Mouse (Mus musculus): ENCODE data around the gene Olfr1360. TPM values are rescaled to one million over a fixed set of nuclear protein-coding genes. Genes with fewer than 3 reads are reported as not detected.

The Olfr1360 gene
- polyA plus RNA-seq, 2 experiments, result not detected

GRCm38 (mm10) chr13:21710031-21710711 lies 33.0 kb upstream of the Olfr1360 start:
- Histone ChIP-seq H3K9ac (ENCODE audit: low read depth, low read length, severe bottlenecking) (peak overlapping the region; percentile 66), H3K4me2 (replicated peaks; ENCODE audit: low read depth, low read length, severe bottlenecking) (peak overlapping the region; percentile 48), H3K36me3 (ENCODE audit: control insufficient read depth, insufficient read depth, low read length) (no peaks in the 10 kb centered on the region), H3K4me1 (ENCODE audit: control insufficient read depth, insufficient read depth, low read length) (peaks cover 3% of the 10 kb centered on the region), H3K27me3 (ENCODE audit: control insufficient read depth, insufficient read depth, low read length) (no peaks in the 10 kb centered on the region), H3K4me3 (replicated peaks; ENCODE audit: low read length) (peak overlapping the region; percentile 68), H3K9me3 (ENCODE audit: control insufficient read depth, low read length) (no peaks in the 10 kb centered on the region), H3K27ac (replicated peaks; ENCODE audit: low read depth, low read length) (peak overlapping the region; percentile 90)
- ATAC-seq (ENCODE audit: low FRiP score, low read depth) (peak; percentile 83), DNase-seq (ENCODE audit: low spot score) (peak; percentile 93)
- WGBS, result under 1% methylated on average over 32 of the region's 32 CpGs
- TF ChIP-seq POLR2A (IDR thresholded peaks at IDR 0.05; ENCODE audit: borderline replicate concordance, extremely low read depth, insufficient read depth, insufficient read length), result no peak

- TF ChIP-seq POLR2A (IDR thresholded peaks at IDR 0.05; ENCODE audit: borderline replicate concordance, extremely low read depth, insufficient read depth, insufficient read length), result no peak
- no peak overlapping the region for H3K4me3 ChIP-seq (replicated peaks; ENCODE audit: low read length)
- H3K4me1 ChIP-seq (ENCODE audit: control insufficient read depth, insufficient read depth, low read length), result no peaks in the 10 kb centered on the region
- no peaks in the 10 kb centered on the region for H3K36me3 ChIP-seq (ENCODE audit: control insufficient read depth, insufficient read depth, low read length)
- WGBS, result 69% methylated on average over 4 of the region's 4 CpGs
- H3K9me3 ChIP-seq (ENCODE audit: control insufficient read depth, low read length), result no peaks in the 10 kb centered on the region
- DNase-seq (ENCODE audit: low spot score) (no peak), ATAC-seq (ENCODE audit: low FRiP score, low read depth) (no peak)
- H3K4me2 ChIP-seq (replicated peaks; ENCODE audit: low read depth, low read length, severe bottlenecking), result no peak overlapping the region
- no peak overlapping the region for H3K9ac ChIP-seq (ENCODE audit: low read depth, low read length, severe bottlenecking)
- H3K27ac ChIP-seq (replicated peaks; ENCODE audit: low read depth, low read length), result no peak overlapping the region
- no peaks in the 10 kb centered on the region for H3K27me3 ChIP-seq (ENCODE audit: control insufficient read depth, insufficient read depth, low read length)
Measured at GRCm38 (mm10) chr13:21706669-21707068, 29.5 kb upstream of the Olfr1360 start.

- no peak for TF ChIP-seq POLR2A (IDR thresholded peaks at IDR 0.05; ENCODE audit: borderline replicate concordance, extremely low read depth, insufficient read depth, insufficient read length)
- Histone ChIP-seq H3K27me3 (ENCODE audit: control insufficient read depth, insufficient read depth, low read length) (no peaks in the 10 kb centered on the region), H3K9me3 (ENCODE audit: control insufficient read depth, low read length) (no peaks in the 10 kb centered on the region), H3K4me3 (replicated peaks; ENCODE audit: low read length) (no peak within 1 kb of the TSS), H3K9ac (ENCODE audit: low read depth, low read length, severe bottlenecking) (no peak within 1 kb of the TSS), H3K4me2 (replicated peaks; ENCODE audit: low read depth, low read length, severe bottlenecking) (no peak within 1 kb of the TSS), H3K4me1 (ENCODE audit: control insufficient read depth, insufficient read depth, low read length) (no peaks in the 10 kb centered on the region), H3K36me3 (ENCODE audit: control insufficient read depth, insufficient read depth, low read length) (no peaks in the 10 kb centered on the region), H3K27ac (replicated peaks; ENCODE audit: low read depth, low read length) (no peak within 1 kb of the TSS)
- DNase-seq (ENCODE audit: low spot score) (no peak), ATAC-seq (ENCODE audit: low FRiP score, low read depth) (no peak)
Measured at GRCm38 (mm10) chr13:21697811-21698210, 20.6 kb upstream of the Olfr1360 start, which contains the start of gene Olfr1359. Gene Olfr1359, plus strand, starts transcription at chr13:21698111.

GRCm38 (mm10) chr13:21663286-21663685 lies 13.9 kb downstream of the Olfr1360 start, which contains the start of gene Olfr1361:
Gene Olfr1361, minus strand, starts transcription at chr13:21663386.
- ATAC-seq (ENCODE audit: low FRiP score, low read depth) (no peak), DNase-seq (ENCODE audit: low spot score) (no peak)
- Histone ChIP-seq H3K36me3 (ENCODE audit: control insufficient read depth, insufficient read depth, low read length) (no peaks in the 10 kb centered on the region), H3K9me3 (ENCODE audit: control insufficient read depth, low read length) (no peaks in the 10 kb centered on the region), H3K4me1 (ENCODE audit: control insufficient read depth, insufficient read depth, low read length) (no peaks in the 10 kb centered on the region), H3K9ac (ENCODE audit: low read depth, low read length, severe bottlenecking) (no peak within 1 kb of the TSS), H3K27me3 (ENCODE audit: control insufficient read depth, insufficient read depth, low read length) (no peaks in the 10 kb centered on the region), H3K4me2 (replicated peaks; ENCODE audit: low read depth, low read length, severe bottlenecking) (no peak within 1 kb of the TSS), H3K27ac (replicated peaks; ENCODE audit: low read depth, low read length) (no peak within 1 kb of the TSS), H3K4me3 (replicated peaks; ENCODE audit: low read length) (no peak within 1 kb of the TSS)
- TF ChIP-seq POLR2A (IDR thresholded peaks at IDR 0.05; ENCODE audit: borderline replicate concordance, extremely low read depth, insufficient read depth, insufficient read length), result no peak
- 48% methylated on average over 2 of the region's 2 CpGs for WGBS

GRCm38 (mm10) chr13:21642418-21642817 lies 34.8 kb downstream of the Olfr1360 start, which contains the start of gene Olfr11:
Gene Olfr11, minus strand, starts transcription at chr13:21642518.
- Histone ChIP-seq H3K9ac (ENCODE audit: low read depth, low read length, severe bottlenecking) (no peak within 1 kb of the TSS), H3K36me3 (ENCODE audit: control insufficient read depth, insufficient read depth, low read length) (no peaks in the 10 kb centered on the region), H3K4me1 (ENCODE audit: control insufficient read depth, insufficient read depth, low read length) (no peaks in the 10 kb centered on the region), H3K27ac (replicated peaks; ENCODE audit: low read depth, low read length) (no peak within 1 kb of the TSS), H3K4me2 (replicated peaks; ENCODE audit: low read depth, low read length, severe bottlenecking) (no peak within 1 kb of the TSS), H3K4me3 (replicated peaks; ENCODE audit: low read length) (no peak within 1 kb of the TSS), H3K9me3 (ENCODE audit: control insufficient read depth, low read length) (no peaks in the 10 kb centered on the region), H3K27me3 (ENCODE audit: control insufficient read depth, insufficient read depth, low read length) (no peaks in the 10 kb centered on the region)
- WGBS, result 77% methylated on average over 2 of the region's 2 CpGs
- ATAC-seq (ENCODE audit: low FRiP score, low read depth) (no peak), DNase-seq (ENCODE audit: low spot score) (no peak)
- no peak for TF ChIP-seq POLR2A (IDR thresholded peaks at IDR 0.05; ENCODE audit: borderline replicate concordance, extremely low read depth, insufficient read depth, insufficient read length)

Small RNA genes within 50 kb of the gene (microRNA-seq; reads per million reads assigned to microRNA genes)
- not detected for gene Gm44357
- gene Gm44367, result not detected

Other genes with a start within 250 kb of the Olfr1360 start
Only the 30 nearest of the 33 such genes appear.
- 1.8 and 2.2 TPM in 2 replicates for gene Zkscan4, start 198.5 kb downstream of the Olfr1360 start, polyA plus RNA-seq (2012; rRNA removed)
- 2.9 and 3.8 TPM in 2 replicates for gene Zkscan4, start 198.5 kb downstream of the Olfr1360 start, polyA plus RNA-seq (2014; fragmentation: Nextera tagmentation; extraction: Ambion mirVana)
- gene Gm10065, start 198.0 kb downstream of the Olfr1360 start, polyA plus RNA-seq (2012; rRNA removed), result not detected in 2 replicates
- gene Gm10065, start 198.0 kb downstream of the Olfr1360 start, polyA plus RNA-seq (2014; fragmentation: Nextera tagmentation; extraction: Ambion mirVana), result not detected in 2 replicates
- 0.17 and 0.30 TPM in 2 replicates for gene AK157302, start 182.2 kb downstream of the Olfr1360 start, polyA plus RNA-seq (2012; rRNA removed)
- 0.28 and 0.29 TPM in 2 replicates for gene AK157302, start 182.2 kb downstream of the Olfr1360 start, polyA plus RNA-seq (2014; fragmentation: Nextera tagmentation; extraction: Ambion mirVana)
- 5.1 and 5.9 TPM in 2 replicates for gene Gm11273, start 176.0 kb downstream of the Olfr1360 start, polyA plus RNA-seq (2012; rRNA removed)
- gene Gm11273, start 176.0 kb downstream of the Olfr1360 start, polyA plus RNA-seq (2014; fragmentation: Nextera tagmentation; extraction: Ambion mirVana), result 6.1 and 6.8 TPM in 2 replicates
- 12.9 and 16.2 TPM in 2 replicates for gene Zkscan8, start 146.3 kb downstream of the Olfr1360 start, polyA plus RNA-seq (2012; rRNA removed)
- 8.8 and 10.0 TPM in 2 replicates for gene Zkscan8, start 146.3 kb downstream of the Olfr1360 start, polyA plus RNA-seq (2014; fragmentation: Nextera tagmentation; extraction: Ambion mirVana)
- not detected in 2 replicates for gene Olfr1366, start 134.6 kb downstream of the Olfr1360 start, polyA plus RNA-seq (2012; rRNA removed)
- gene Olfr1366, start 134.6 kb downstream of the Olfr1360 start, polyA plus RNA-seq (2014; fragmentation: Nextera tagmentation; extraction: Ambion mirVana), result 0.15 and 0.30 TPM in 2 replicates
- not detected in 2 replicates for gene Olfr1535, start 117.5 kb downstream of the Olfr1360 start, polyA plus RNA-seq (2012; rRNA removed)
- gene Olfr1535, start 117.5 kb downstream of the Olfr1360 start, polyA plus RNA-seq (2014; fragmentation: Nextera tagmentation; extraction: Ambion mirVana), result not detected in 2 replicates
- gene Olfr1364, start 95.6 kb downstream of the Olfr1360 start, polyA plus RNA-seq (2012; rRNA removed), result not detected in 2 replicates
- gene Olfr1364, start 95.6 kb downstream of the Olfr1360 start, polyA plus RNA-seq (2014; fragmentation: Nextera tagmentation; extraction: Ambion mirVana), result not detected in 2 replicates
- gene Olfr1362, start 63.4 kb downstream of the Olfr1360 start, polyA plus RNA-seq (2012; rRNA removed), result not detected in 2 replicates
- not detected in 2 replicates for gene Olfr1362, start 63.4 kb downstream of the Olfr1360 start, polyA plus RNA-seq (2014; fragmentation: Nextera tagmentation; extraction: Ambion mirVana)
- not detected in 2 replicates for gene Olfr11, start 34.9 kb downstream of the Olfr1360 start, polyA plus RNA-seq (2012; rRNA removed)
- not detected in 2 replicates for gene Olfr11, start 34.9 kb downstream of the Olfr1360 start, polyA plus RNA-seq (2014; fragmentation: Nextera tagmentation; extraction: Ambion mirVana)
- gene Olfr1361, start 14.0 kb downstream of the Olfr1360 start, polyA plus RNA-seq (2012; rRNA removed), result not detected in 2 replicates
- not detected in 2 replicates for gene Olfr1361, start 14.0 kb downstream of the Olfr1360 start, polyA plus RNA-seq (2014; fragmentation: Nextera tagmentation; extraction: Ambion mirVana)
- gene Olfr1359, start 20.7 kb upstream of the Olfr1360 start, polyA plus RNA-seq (2012; rRNA removed), result not detected in 2 replicates
- gene Olfr1359, start 20.7 kb upstream of the Olfr1360 start, polyA plus RNA-seq (2014; fragmentation: Nextera tagmentation; extraction: Ambion mirVana), result not detected in 2 replicates
- gene Hist1h2bl, start 38.7 kb upstream of the Olfr1360 start, polyA plus RNA-seq (2012; rRNA removed), result 15.9 and 20.8 TPM in 2 replicates
- gene Hist1h2bl, start 38.7 kb upstream of the Olfr1360 start, polyA plus RNA-seq (2014; fragmentation: Nextera tagmentation; extraction: Ambion mirVana), result 2.4 and 4.4 TPM in 2 replicates
- gene Hist1h2ai, start 39.0 kb upstream of the Olfr1360 start, polyA plus RNA-seq (2012; rRNA removed), result 17.5 and 34.8 TPM in 2 replicates
- 30.7 and 38.1 TPM in 2 replicates for gene Hist1h2ai, start 39.0 kb upstream of the Olfr1360 start, polyA plus RNA-seq (2014; fragmentation: Nextera tagmentation; extraction: Ambion mirVana)
- gene Hist1h3h, start 40.3 kb upstream of the Olfr1360 start, polyA plus RNA-seq (2012; rRNA removed), result 34.5 and 61.8 TPM in 2 replicates
- 18.4 and 18.6 TPM in 2 replicates for gene Hist1h3h, start 40.3 kb upstream of the Olfr1360 start, polyA plus RNA-seq (2014; fragmentation: Nextera tagmentation; extraction: Ambion mirVana)
- 15.1 and 19.3 TPM in 2 replicates for gene Hist1h2bm, start 44.6 kb upstream of the Olfr1360 start, polyA plus RNA-seq (2012; rRNA removed)
- gene Hist1h2bm, start 44.6 kb upstream of the Olfr1360 start, polyA plus RNA-seq (2014; fragmentation: Nextera tagmentation; extraction: Ambion mirVana), result 4.8 and 6.3 TPM in 2 replicates
- gene Hist1h4j, start 57.7 kb upstream of the Olfr1360 start, polyA plus RNA-seq (2012; rRNA removed), result 13.7 and 13.8 TPM in 2 replicates
- gene Hist1h4j, start 57.7 kb upstream of the Olfr1360 start, polyA plus RNA-seq (2014; fragmentation: Nextera tagmentation; extraction: Ambion mirVana), result 1.00 and 1.3 TPM in 2 replicates
- gene Hist1h4k, start 73.1 kb upstream of the Olfr1360 start, polyA plus RNA-seq (2012; rRNA removed), result 22.1 and 22.3 TPM in 2 replicates
- 1.4 and 4.0 TPM in 2 replicates for gene Hist1h4k, start 73.1 kb upstream of the Olfr1360 start, polyA plus RNA-seq (2014; fragmentation: Nextera tagmentation; extraction: Ambion mirVana)
- gene Hist1h2ak, start 76.4 kb upstream of the Olfr1360 start, polyA plus RNA-seq (2012; rRNA removed), result 26.8 and 28.1 TPM in 2 replicates
- gene Hist1h2ak, start 76.4 kb upstream of the Olfr1360 start, polyA plus RNA-seq (2014; fragmentation: Nextera tagmentation; extraction: Ambion mirVana), result 11.0 and 17.9 TPM in 2 replicates
- gene Hist1h2bn, start 76.7 kb upstream of the Olfr1360 start, polyA plus RNA-seq (2012; rRNA removed), result 15.3 and 18.4 TPM in 2 replicates
- gene Hist1h2bn, start 76.7 kb upstream of the Olfr1360 start, polyA plus RNA-seq (2014; fragmentation: Nextera tagmentation; extraction: Ambion mirVana), result 3.2 and 3.4 TPM in 2 replicates
- 5.9 and 6.7 TPM in 2 replicates for gene Hist1h1b, start 103.2 kb upstream of the Olfr1360 start, polyA plus RNA-seq (2012; rRNA removed)
- gene Hist1h1b, start 103.2 kb upstream of the Olfr1360 start, polyA plus RNA-seq (2014; fragmentation: Nextera tagmentation; extraction: Ambion mirVana), result 8.9 and 13.0 TPM in 2 replicates
- 39.9 and 59.2 TPM in 2 replicates for gene Hist1h3i, start 106.0 kb upstream of the Olfr1360 start, polyA plus RNA-seq (2012; rRNA removed)
- 142 and 166 TPM in 2 replicates for gene Hist1h3i, start 106.0 kb upstream of the Olfr1360 start, polyA plus RNA-seq (2014; fragmentation: Nextera tagmentation; extraction: Ambion mirVana)
- 9.3 and 19.2 TPM in 2 replicates for gene Hist1h2an, start 109.8 kb upstream of the Olfr1360 start, polyA plus RNA-seq (2012; rRNA removed)
- 6.1 and 8.1 TPM in 2 replicates for gene Hist1h2an, start 109.8 kb upstream of the Olfr1360 start, polyA plus RNA-seq (2014; fragmentation: Nextera tagmentation; extraction: Ambion mirVana)
- gene Hist1h2bp, start 110.1 kb upstream of the Olfr1360 start, polyA plus RNA-seq (2012; rRNA removed), result 1.8 and 2.2 TPM in 2 replicates
- gene Hist1h2bp, start 110.1 kb upstream of the Olfr1360 start, polyA plus RNA-seq (2014; fragmentation: Nextera tagmentation; extraction: Ambion mirVana), result 1.9 and 2.1 TPM in 2 replicates
- gene Hist1h2bq, start 132.8 kb upstream of the Olfr1360 start, polyA plus RNA-seq (2012; rRNA removed), result 18.4 and 18.7 TPM in 2 replicates
- 20.2 and 24.7 TPM in 2 replicates for gene Hist1h2bq, start 132.8 kb upstream of the Olfr1360 start, polyA plus RNA-seq (2014; fragmentation: Nextera tagmentation; extraction: Ambion mirVana)
- gene Hist1h2ao, start 133.1 kb upstream of the Olfr1360 start, polyA plus RNA-seq (2012; rRNA removed), result not detected in 2 replicates
- 2.1 TPM in 1 of 2 replicates, not detected in the other for gene Hist1h2ao, start 133.1 kb upstream of the Olfr1360 start, polyA plus RNA-seq (2014; fragmentation: Nextera tagmentation; extraction: Ambion mirVana)
- gene Hist1h4m, start 134.3 kb upstream of the Olfr1360 start, polyA plus RNA-seq (2012; rRNA removed), result not detected in 2 replicates
- not detected in 2 replicates for gene Hist1h4m, start 134.3 kb upstream of the Olfr1360 start, polyA plus RNA-seq (2014; fragmentation: Nextera tagmentation; extraction: Ambion mirVana)
- gene Hist1h4n, start 154.8 kb upstream of the Olfr1360 start, polyA plus RNA-seq (2012; rRNA removed), result 30.3 and 31.8 TPM in 2 replicates
- gene Hist1h4n, start 154.8 kb upstream of the Olfr1360 start, polyA plus RNA-seq (2014; fragmentation: Nextera tagmentation; extraction: Ambion mirVana), result 15.6 and 21.5 TPM in 2 replicates
- 60.6 and 133 TPM in 2 replicates for gene Hist1h2ap, start 156.1 kb upstream of the Olfr1360 start, polyA plus RNA-seq (2012; rRNA removed)
- 3,378 and 3,605 TPM in 2 replicates for gene Hist1h2ap, start 156.1 kb upstream of the Olfr1360 start, polyA plus RNA-seq (2014; fragmentation: Nextera tagmentation; extraction: Ambion mirVana)
- 7.1 and 24.1 TPM in 2 replicates for gene Hist1h2br, start 156.3 kb upstream of the Olfr1360 start, polyA plus RNA-seq (2012; rRNA removed)
- gene Hist1h2br, start 156.3 kb upstream of the Olfr1360 start, polyA plus RNA-seq (2014; fragmentation: Nextera tagmentation; extraction: Ambion mirVana), result 19.2 and 25.2 TPM in 2 replicates

Measured in limb, embryonic 14.5 days (tissue).